22 mouse cellular contexts compared by ENCODE assay signal in the genomic region with DNA sequence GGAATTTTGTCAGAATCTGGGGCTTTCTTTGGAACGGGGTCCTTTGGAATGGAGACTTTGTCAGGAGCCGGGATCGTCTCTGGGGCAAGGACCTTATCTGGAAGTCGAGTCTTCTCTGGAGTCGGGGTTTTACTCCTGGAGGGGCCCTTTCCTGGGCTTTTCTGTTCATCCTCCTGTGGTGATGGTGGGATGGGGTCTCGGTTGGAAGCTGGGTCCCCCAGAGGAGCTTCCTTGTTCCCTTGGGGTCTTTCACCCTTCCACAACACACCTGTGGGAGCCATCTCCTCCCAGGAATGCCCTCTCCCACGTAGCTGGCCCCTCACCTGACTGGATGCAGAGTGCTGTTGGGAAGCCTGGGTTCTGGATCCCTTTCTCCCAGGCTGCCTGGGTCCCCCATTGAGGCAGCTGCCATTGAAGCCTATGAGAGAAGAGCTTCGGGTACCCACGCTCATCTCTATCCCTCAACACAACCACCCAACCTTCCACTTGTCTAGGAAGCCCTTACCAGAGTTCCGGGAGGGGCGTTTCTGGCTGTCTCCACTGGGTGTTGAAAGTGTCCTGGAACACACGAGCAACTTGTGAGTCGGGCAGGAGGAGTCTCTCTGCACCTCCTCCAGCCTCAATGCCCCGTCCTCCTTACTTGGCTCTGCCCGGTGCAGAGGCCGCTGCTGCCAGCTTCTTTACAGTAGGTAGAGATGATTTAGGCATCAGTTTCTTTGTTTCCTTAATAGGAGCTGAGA. TPM values are rescaled to one million over a fixed set of nuclear protein-coding genes. Genes with fewer than 3 reads are reported as not detected.
DNase-seq lines count a peak whose midpoint lies in the region; ATAC-seq and TF ChIP-seq lines count a peak whose summit lies in the region.
"Had no signal": no experiment of that assay in that cellular context is flagged by ENCODE, and none has a peak within 500 bp of the region (broad histone marks: within the 10 kb centered on the region; RNA-seq: fewer than 3 reads in every experiment).

No protein-coding gene starts in this region.

- no peaks in the 10 kb centered on the region for H3K9me3 ChIP-seq in heart, embryonic 11.5 days (replicated peaks; ENCODE audit: control insufficient read depth, low read length)
- H3K9me3 ChIP-seq in liver, postnatal 0 days (ENCODE audit: low read length) = no peaks in the 10 kb centered on the region
- H3K9me3 ChIP-seq in embryonic facial prominence, embryonic 13.5 days = no peaks in the 10 kb centered on the region; the same call in 1 of the 2 replicates
- H3K9me3 ChIP-seq in limb, embryonic 14.5 days (ENCODE audit: control insufficient read depth, low read length) = no peaks in the 10 kb centered on the region
- H3K9me3 ChIP-seq: forebrain, embryonic 15.5 days; G1E; hindbrain, embryonic 12.5 days; midbrain, embryonic 12.5 days; neural tube, embryonic 12.5 days had no signal

- H3K27me3 ChIP-seq in heart, embryonic 11.5 days (ENCODE audit: control insufficient read depth, insufficient read depth, low read length) = peaks cover 12% of the 10 kb centered on the region
- H3K27me3 ChIP-seq in liver, postnatal 0 days (ENCODE audit: insufficient read depth, low read length) = peaks cover 12% of the 10 kb centered on the region
- H3K27me3 ChIP-seq in embryonic facial prominence, embryonic 13.5 days = no peaks in the 10 kb centered on the region
- no peaks in the 10 kb centered on the region for H3K27me3 ChIP-seq in limb, embryonic 14.5 days (ENCODE audit: control insufficient read depth, insufficient read depth, low read length)

- H3K36me3 ChIP-seq in heart, embryonic 11.5 days (ENCODE audit: control insufficient read depth, insufficient read depth, low read length) = no peaks in the 10 kb centered on the region
- H3K36me3 ChIP-seq in liver, postnatal 0 days (replicated peaks; ENCODE audit: insufficient read depth, low read length) = 0 out of 2 replicates have a peak, but pooled peaks cover 3% of the 10 kb centered on the region
- peaks cover 27% of the 10 kb centered on the region for H3K36me3 ChIP-seq in embryonic facial prominence, embryonic 13.5 days
- peaks cover 34% of the 10 kb centered on the region for H3K36me3 ChIP-seq in limb, embryonic 14.5 days (ENCODE audit: control insufficient read depth, insufficient read depth, low read length)
- H3K36me3 ChIP-seq: forebrain, embryonic 15.5 days; G1E; hindbrain, embryonic 12.5 days; midbrain, embryonic 12.5 days; neural tube, embryonic 12.5 days had no signal

- DNase-seq in heart, adult 11 months = peak; percentile 91
- DNase-seq in liver = peak; percentile 2
- no peak for DNase-seq in liver, postnatal 0 days
- no peak for DNase-seq in limb, embryonic 14.5 days (ENCODE audit: low spot score)
- no peak for DNase-seq in right cerebral cortex, postnatal 4 days
- no peak for DNase-seq in c-Kit-positive CD71-positive TER-119-positive erythroid progenitor cells, embryonic 14.5 days (ENCODE audit: low spot score)
- DNase-seq: adrenal gland, postnatal 25 days; cerebellum, adult 18-20 months; cerebellum, postnatal 25 days; gastrocnemius, postnatal 25 days; lung, adult 2 months; right cerebral cortex, adult 18-20 months; thymus, postnatal 25 days had no signal

- TF ChIP-seq CTCF in liver, postnatal 0 days (IDR thresholded peaks at IDR 0.05; ENCODE audit: low read depth) = no peak

- H3K9ac ChIP-seq in heart, embryonic 11.5 days (ENCODE audit: low read depth, low read length) = no peak overlapping the region
- H3K9ac ChIP-seq in liver, postnatal 0 days (replicated peaks) = no peak overlapping the region
- 0 out of 2 replicates have a peak overlapping the region, but pooled peaks have one; percentile 60 for H3K9ac ChIP-seq in embryonic facial prominence, embryonic 13.5 days
- H3K9ac ChIP-seq in limb, embryonic 14.5 days (ENCODE audit: low read depth, low read length, severe bottlenecking) = no peak overlapping the region
- H3K9ac ChIP-seq: forebrain, embryonic 15.5 days; hindbrain, embryonic 12.5 days; midbrain, embryonic 12.5 days; neural tube, embryonic 12.5 days had no signal

- H3K4me2 ChIP-seq in heart, embryonic 11.5 days = no peak overlapping the region
- H3K4me2 ChIP-seq in liver, postnatal 0 days (ENCODE audit: low read depth, low read length) = no peak overlapping the region
- H3K4me2 ChIP-seq in embryonic facial prominence, embryonic 13.5 days = peak overlapping the region; percentile 98
- peak overlapping the region; percentile 98; the same call in 1 of the 2 replicates for H3K4me2 ChIP-seq in limb, embryonic 14.5 days (replicated peaks; ENCODE audit: low read depth, low read length, severe bottlenecking)
- H3K4me2 ChIP-seq: forebrain, embryonic 15.5 days; liver, embryonic 11.5 days; midbrain, embryonic 12.5 days had no signal

- TF ChIP-seq POLR2A in limb, embryonic 14.5 days (IDR thresholded peaks at IDR 0.05; ENCODE audit: borderline replicate concordance, extremely low read depth, insufficient read depth, insufficient read length) = no peak

- no peak overlapping the region for H3K4me3 ChIP-seq in heart, embryonic 11.5 days (ENCODE audit: low read depth, low read length)
- no peak overlapping the region for H3K4me3 ChIP-seq in liver, postnatal 0 days (ENCODE audit: low read depth, low read length)
- no peak overlapping the region for H3K4me3 ChIP-seq in embryonic facial prominence, embryonic 13.5 days
- no peak overlapping the region for H3K4me3 ChIP-seq in limb, embryonic 14.5 days (replicated peaks; ENCODE audit: low read length)
- H3K4me3 ChIP-seq: forebrain, embryonic 15.5 days; hindbrain, embryonic 12.5 days; midbrain, embryonic 12.5 days; neural tube, embryonic 12.5 days had no signal

- no peak for TF ChIP-seq EP300 in liver, postnatal 0 days (IDR thresholded peaks at IDR 0.05; ENCODE audit: low read depth)

- no peak for ATAC-seq in heart, embryonic 11.5 days (replicated peaks; ENCODE audit: insufficient number of reproducible peaks, low FRiP score, low TSS enrichment)
- no peak for ATAC-seq in liver, postnatal 0 days
- ATAC-seq in embryonic facial prominence, embryonic 13.5 days (ENCODE audit: insufficient number of reproducible peaks, insufficient read depth, low FRiP score, low TSS enrichment, low read depth) = no peak
- no peak for ATAC-seq in limb, embryonic 14.5 days (ENCODE audit: low FRiP score, low read depth)
- ATAC-seq: CD4-positive, CD25-positive, alpha-beta regulatory T cell, adult 4 months; forebrain, embryonic 15.5 days had no signal

- peaks cover 40% of the 10 kb centered on the region for H3K4me1 ChIP-seq in heart, embryonic 11.5 days (ENCODE audit: control insufficient read depth, insufficient read depth, low read length)
- peaks cover 26% of the 10 kb centered on the region for H3K4me1 ChIP-seq in liver, postnatal 0 days (ENCODE audit: insufficient read depth)
- peaks cover 52% of the 10 kb centered on the region for H3K4me1 ChIP-seq in embryonic facial prominence, embryonic 13.5 days
- H3K4me1 ChIP-seq in limb, embryonic 14.5 days (ENCODE audit: control insufficient read depth, insufficient read depth, low read length) = peaks cover 42% of the 10 kb centered on the region

- 70% methylated on average over 16 of the region's 16 CpGs for WGBS in heart, embryonic 11.5 days (ENCODE audit: insufficient replicate concordance)
- WGBS in liver, postnatal 0 days (ENCODE audit: insufficient replicate concordance) = 80% methylated on average over 16 of the region's 16 CpGs
- WGBS in embryonic facial prominence, embryonic 13.5 days = 80% methylated on average over 16 of the region's 16 CpGs
- WGBS in limb, embryonic 14.5 days = 75% methylated on average over 16 of the region's 16 CpGs

- H3K27ac ChIP-seq in heart, embryonic 11.5 days (ENCODE audit: low read depth, low read length) = no peak overlapping the region
- H3K27ac ChIP-seq in liver, postnatal 0 days (ENCODE audit: low read depth) = no peak overlapping the region
- peak overlapping the region; percentile 94; the same call in 1 of the 2 replicates for H3K27ac ChIP-seq in embryonic facial prominence, embryonic 13.5 days
- H3K27ac ChIP-seq in limb, embryonic 14.5 days (replicated peaks; ENCODE audit: low read depth, low read length) = no peak overlapping the region
- H3K27ac ChIP-seq: forebrain, embryonic 15.5 days; midbrain, embryonic 12.5 days; neural tube, embryonic 12.5 days had no signal

RNA-seq across cellular contexts. Expression of gene Eva1b, which starts 4.3 kb away (rescaled TPM):
- 31.9 and 33.5 TPM in 2 replicates for polyA plus RNA-seq in heart, embryonic 11.5 days (2014; fragmentation: Nextera tagmentation; extraction: Ambion mirVana)
- 17.1 and 17.7 TPM in 2 replicates for polyA plus RNA-seq in liver, postnatal 0 days (2015; fragmentation: Nextera tagmentation; extraction: Ambion mirVana)
- polyA plus RNA-seq in embryonic facial prominence, embryonic 13.5 days (2015; fragmentation: Nextera tagmentation; extraction: Ambion mirVana) = 70.2 and 78.2 TPM in 2 replicates
- 120 and 155 TPM in 2 replicates for polyA plus RNA-seq in limb, embryonic 14.5 days (2012; rRNA removed)
- 101 and 106 TPM in 2 replicates for polyA plus RNA-seq in limb, embryonic 14.5 days (2014; fragmentation: Nextera tagmentation; extraction: Ambion mirVana)

RNA-seq across cellular contexts. Expression of gene Sh3d21, which starts 11.4 kb away (rescaled TPM):
- polyA plus RNA-seq in heart, embryonic 11.5 days (2014; fragmentation: Nextera tagmentation; extraction: Ambion mirVana) = 2.7 and 3.1 TPM in 2 replicates
- polyA plus RNA-seq in liver, postnatal 0 days (2015; fragmentation: Nextera tagmentation; extraction: Ambion mirVana) = 2.4 and 2.7 TPM in 2 replicates
- 8.6 and 10.3 TPM in 2 replicates for polyA plus RNA-seq in embryonic facial prominence, embryonic 13.5 days (2015; fragmentation: Nextera tagmentation; extraction: Ambion mirVana)
- 7.1 and 8.5 TPM in 2 replicates for polyA plus RNA-seq in limb, embryonic 14.5 days (2012; rRNA removed)
- polyA plus RNA-seq in limb, embryonic 14.5 days (2014; fragmentation: Nextera tagmentation; extraction: Ambion mirVana) = 8.9 and 10.9 TPM in 2 replicates

RNA-seq across cellular contexts. Expression of gene Stk40, which starts 48.1 kb away (rescaled TPM):
- 18.5 and 23.2 TPM in 2 replicates for polyA plus RNA-seq in heart, embryonic 11.5 days (2014; fragmentation: Nextera tagmentation; extraction: Ambion mirVana)
- 11.3 and 12.1 TPM in 2 replicates for polyA plus RNA-seq in liver, postnatal 0 days (2015; fragmentation: Nextera tagmentation; extraction: Ambion mirVana)
- polyA plus RNA-seq in embryonic facial prominence, embryonic 13.5 days (2015; fragmentation: Nextera tagmentation; extraction: Ambion mirVana) = 34.9 and 36.6 TPM in 2 replicates
- polyA plus RNA-seq in limb, embryonic 14.5 days (2012; rRNA removed) = 21.3 and 25.5 TPM in 2 replicates
- 27.9 and 29.1 TPM in 2 replicates for polyA plus RNA-seq in limb, embryonic 14.5 days (2014; fragmentation: Nextera tagmentation; extraction: Ambion mirVana)

RNA-seq across cellular contexts. Expression of gene Thrap3, which starts 50.7 kb away (rescaled TPM):
- polyA plus RNA-seq in heart, embryonic 11.5 days (2014; fragmentation: Nextera tagmentation; extraction: Ambion mirVana) = 131 and 155 TPM in 2 replicates
- polyA plus RNA-seq in liver, postnatal 0 days (2015; fragmentation: Nextera tagmentation; extraction: Ambion mirVana) = 47.8 and 62.4 TPM in 2 replicates
- polyA plus RNA-seq in embryonic facial prominence, embryonic 13.5 days (2015; fragmentation: Nextera tagmentation; extraction: Ambion mirVana) = 248 and 262 TPM in 2 replicates
- 168 and 191 TPM in 2 replicates for polyA plus RNA-seq in limb, embryonic 14.5 days (2012; rRNA removed)
- 204 and 229 TPM in 2 replicates for polyA plus RNA-seq in limb, embryonic 14.5 days (2014; fragmentation: Nextera tagmentation; extraction: Ambion mirVana)

RNA-seq across cellular contexts. Expression of gene Lsm10, which starts 55.4 kb away (rescaled TPM):
- polyA plus RNA-seq in heart, embryonic 11.5 days (2014; fragmentation: Nextera tagmentation; extraction: Ambion mirVana) = 42.8 and 44.5 TPM in 2 replicates
- 24.7 and 27.7 TPM in 2 replicates for polyA plus RNA-seq in liver, postnatal 0 days (2015; fragmentation: Nextera tagmentation; extraction: Ambion mirVana)
- polyA plus RNA-seq in embryonic facial prominence, embryonic 13.5 days (2015; fragmentation: Nextera tagmentation; extraction: Ambion mirVana) = 46.7 and 50.3 TPM in 2 replicates
- 44.0 and 50.4 TPM in 2 replicates for polyA plus RNA-seq in limb, embryonic 14.5 days (2012; rRNA removed)
- polyA plus RNA-seq in limb, embryonic 14.5 days (2014; fragmentation: Nextera tagmentation; extraction: Ambion mirVana) = 53.7 and 54.3 TPM in 2 replicates

Comparison
In these comparisons a context has a peak if more than half of its experiments do, and no peak if none do; other contexts are left out.
1. DNase-seq: peak in heart, adult 11 months (single experiment) and liver (single experiment); none in liver, postnatal 0 days (single experiment), limb, embryonic 14.5 days (single experiment), right cerebral cortex, postnatal 4 days (single experiment) and c-Kit-positive CD71-positive TER-119-positive erythroid progenitor cells, embryonic 14.5 days (single experiment).
2. H3K4me2 ChIP-seq: peak in embryonic facial prominence, embryonic 13.5 days (single experiment) and limb, embryonic 14.5 days (single experiment); none in heart, embryonic 11.5 days (single experiment) and liver, postnatal 0 days (single experiment).